Mouse (Mus musculus) ovary, postnatal 10 days (tissue): Measurements from ENCODE around the gene Rapgef3.

Experiments used
- DNase-seq: peaks from one replicate; pipeline ENCODE4 v3.0.0; 2022; ENCODE audit warnings: low spot score

The Rapgef3 gene

GRCm38 (mm10) chr15:97793386-97794153, 25.8 kb upstream of the Rapgef3 start:
- DNase-seq: no peak

- DNase-seq: no peak
These were observed 23.4 kb upstream of the Rapgef3 start for GRCm38 (mm10) chr15:97791126-97791700.

GRCm38 (mm10) chr15:97789761-97790505, 22.2 kb upstream of the Rapgef3 start:
- no peak for DNase-seq

GRCm38 (mm10) chr15:97788821-97789220, 21.0 kb upstream of the Rapgef3 start:
- no peak for DNase-seq

GRCm38 (mm10) chr15:97787799-97788667, 20.3 kb upstream of the Rapgef3 start:
- DNase-seq: no peak

- no peak for DNase-seq
These were observed 19.5 kb upstream of the Rapgef3 start for GRCm38 (mm10) chr15:97787148-97787798.

GRCm38 (mm10) chr15:97786412-97787112, 18.8 kb upstream of the Rapgef3 start:
- no peak for DNase-seq

- no peak for DNase-seq
These were observed 18.1 kb upstream of the Rapgef3 start for GRCm38 (mm10) chr15:97785731-97786411.

- DNase-seq: no peak
These were observed 16.9 kb upstream of the Rapgef3 start for GRCm38 (mm10) chr15:97784561-97785161.

- peak; percentile 78 for DNase-seq
These were observed 16.4 kb upstream of the Rapgef3 start for GRCm38 (mm10) chr15:97784092-97784559.

GRCm38 (mm10) chr15:97782749-97783105, 15.0 kb upstream of the Rapgef3 start:
- DNase-seq: peak; percentile 53

GRCm38 (mm10) chr15:97781961-97782748, 14.4 kb upstream of the Rapgef3 start:
- no peak for DNase-seq

- DNase-seq: no peak
These were observed 12.8 kb upstream of the Rapgef3 start for GRCm38 (mm10) chr15:97780611-97781031.

GRCm38 (mm10) chr15:97779576-97779975, 11.8 kb upstream of the Rapgef3 start:
- DNase-seq: no peak

GRCm38 (mm10) chr15:97778311-97779098, 10.7 kb upstream of the Rapgef3 start, which contains the start of gene Slc48a1:
Slc48a1 (plus strand) TSS chr15:97778520.
- DNase-seq: no peak

- DNase-seq: no peak
These were observed 9.1 kb upstream of the Rapgef3 start for GRCm38 (mm10) chr15:97776919-97777318.

GRCm38 (mm10) chr15:97776514-97776913, 8.7 kb upstream of the Rapgef3 start:
- DNase-seq: no peak

GRCm38 (mm10) chr15:97773961-97774370, 6.2 kb upstream of the Rapgef3 start:
- DNase-seq: no peak
